Mouse (Mus musculus) retina, embryonic 14.5 days (tissue): ENCODE results near the gene Zfp697.
"Not testable (repeated sequence)": the region's sequence is repeated elsewhere in the genome, so short reads cannot be mapped to it uniquely, and the experiment has no call there.

Experiments
- DNase-seq: peaks from one replicate; pipeline ENCODE4 v3.0.0-alpha.2; 2015; ENCODE audit warnings: low spot score

The Zfp697 gene

GRCm38 (mm10) chr3:98419786-98420070 is 37.5 kb downstream of the Zfp697 start:
- no peak for DNase-seq

- DNase-seq, result no peak
These were observed 40.7 kb downstream of the Zfp697 start for GRCm38 (mm10) chr3:98422926-98423325.

GRCm38 (mm10) chr3:98426749-98427148 is 44.5 kb downstream of the Zfp697 start:
- no peak for DNase-seq

- no peak for DNase-seq
These were observed 45.0 kb downstream of the Zfp697 start for GRCm38 (mm10) chr3:98427260-98427599.

DNA sequence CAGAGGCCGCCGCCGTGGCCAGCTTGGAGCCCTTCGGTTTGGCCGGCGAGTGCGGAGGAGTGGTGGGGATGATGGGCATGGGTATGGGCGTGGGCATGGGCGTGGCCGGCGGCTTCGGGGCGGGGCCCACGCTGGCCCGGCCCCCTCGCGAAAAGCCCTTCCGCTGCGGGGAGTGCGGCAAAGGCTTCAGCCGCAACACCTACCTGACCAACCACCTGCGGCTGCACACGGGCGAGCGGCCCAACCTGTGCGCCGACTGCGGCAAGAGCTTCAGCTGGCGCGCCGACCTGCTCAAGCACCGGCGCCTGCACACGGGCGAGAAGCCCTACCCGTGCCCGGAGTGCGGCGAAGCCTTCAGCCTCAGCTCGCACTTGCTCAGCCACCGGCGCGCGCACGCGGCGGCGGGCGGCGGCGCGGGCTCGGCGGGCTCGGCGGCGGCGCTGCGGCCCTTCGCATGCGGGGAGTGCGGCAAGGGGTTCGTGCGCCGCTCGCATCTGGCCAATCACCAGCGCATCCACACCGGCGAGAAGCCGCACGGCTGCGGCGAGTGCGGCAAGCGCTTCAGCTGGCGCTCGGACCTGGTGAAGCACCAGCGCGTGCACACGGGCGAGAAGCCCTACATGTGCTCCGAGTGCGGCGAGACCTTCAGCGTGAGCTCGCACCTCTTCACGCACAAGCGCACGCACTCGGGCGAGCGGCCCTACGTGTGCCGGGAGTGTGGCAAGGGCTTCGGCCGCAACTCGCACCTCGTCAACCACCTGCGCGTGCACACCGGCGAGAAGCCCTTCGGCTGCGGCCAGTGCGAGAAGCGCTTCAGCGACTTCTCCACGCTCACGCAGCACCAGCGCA is 45.6 kb downstream of the Zfp697 start:
- peak; percentile 83 for DNase-seq

GRCm38 (mm10) chr3:98428449-98428775 is 46.2 kb downstream of the Zfp697 start:
- DNase-seq, result no peak

GRCm38 (mm10) chr3:98428928-98429525 is 46.8 kb downstream of the Zfp697 start:
- DNase-seq, result no peak

DNA sequence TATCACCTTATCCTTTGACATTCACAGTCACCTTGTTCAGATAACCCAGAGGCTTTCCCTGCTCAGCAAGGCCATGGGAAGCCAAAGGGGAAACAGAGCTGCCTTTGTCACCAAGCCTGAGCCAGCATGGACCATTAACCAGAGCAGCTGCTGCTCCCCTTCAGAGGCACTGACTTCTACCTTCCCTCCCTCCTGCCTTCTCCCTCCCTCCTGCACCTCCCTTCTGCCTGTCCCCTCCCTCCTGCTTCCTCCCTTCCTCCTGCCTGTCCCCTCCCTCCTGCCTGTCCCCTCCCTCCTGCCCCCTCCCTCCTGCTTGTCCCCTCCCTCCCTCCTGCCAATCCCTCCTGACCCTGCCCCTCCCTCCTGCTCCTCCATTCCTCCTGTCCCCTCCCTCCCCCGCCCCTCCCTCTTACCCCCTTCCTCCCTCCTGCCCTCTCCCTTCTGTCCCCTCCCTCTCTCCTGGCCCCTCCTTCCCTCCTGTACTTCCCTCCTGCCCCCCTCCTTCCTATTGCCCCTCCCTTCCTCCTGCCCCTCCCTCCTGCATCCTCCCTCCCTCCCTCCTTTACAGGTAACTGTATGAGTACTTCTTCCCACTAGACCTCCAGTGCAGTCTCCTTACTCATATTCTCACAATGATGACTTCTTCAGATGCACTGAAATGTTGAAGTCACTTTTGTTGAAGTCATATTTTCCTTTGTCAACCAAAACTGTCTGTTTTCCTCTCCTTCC is 52.0 kb downstream of the Zfp697 start:
- DNase-seq, result no peak

- DNase-seq, result no peak
These were observed 52.8 kb downstream of the Zfp697 start for GRCm38 (mm10) chr3:98435030-98435429.

- not testable (repeated sequence) for DNase-seq
These were observed 60.0 kb downstream of the Zfp697 start for GRCm38 (mm10) chr3:98442245-98442644.

DNA sequence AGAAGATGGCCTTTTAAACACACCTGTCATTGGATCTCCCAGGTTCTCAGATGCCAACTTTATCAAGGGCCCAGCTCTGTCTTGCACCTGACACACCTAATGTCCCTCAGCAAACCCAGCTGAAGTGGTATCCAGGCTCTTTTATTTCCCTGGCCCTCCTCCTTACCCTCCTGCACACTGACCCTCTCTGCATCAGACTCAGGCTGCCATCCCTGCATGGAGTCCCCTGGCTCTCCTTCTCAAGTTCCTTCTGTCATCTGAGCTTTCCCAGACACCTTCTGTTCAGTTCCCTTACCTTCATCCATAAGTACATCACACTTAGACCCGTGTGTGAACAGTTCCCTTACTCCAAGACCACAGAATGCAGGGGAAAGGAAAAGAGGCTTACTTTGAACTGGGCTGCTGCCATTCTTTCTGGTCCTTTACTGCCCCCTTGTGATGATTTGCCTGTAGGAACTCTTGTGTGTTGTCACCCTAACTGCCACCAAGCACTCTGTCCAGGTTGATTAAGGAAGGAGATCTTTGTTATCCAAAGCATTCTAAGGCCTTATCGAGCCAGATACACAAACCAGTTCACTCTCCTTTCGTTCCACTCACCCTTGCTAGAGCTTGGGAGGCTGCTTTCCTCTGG is 61.0 kb downstream of the Zfp697 start:
- DNase-seq, result not testable (repeated sequence)

GRCm38 (mm10) chr3:98443924-98444323 is 61.7 kb downstream of the Zfp697 start:
- DNase-seq, result not testable (repeated sequence)

- DNase-seq, result not testable (repeated sequence)
These were observed 71.5 kb downstream of the Zfp697 start for GRCm38 (mm10) chr3:98453786-98454185.

DNA sequence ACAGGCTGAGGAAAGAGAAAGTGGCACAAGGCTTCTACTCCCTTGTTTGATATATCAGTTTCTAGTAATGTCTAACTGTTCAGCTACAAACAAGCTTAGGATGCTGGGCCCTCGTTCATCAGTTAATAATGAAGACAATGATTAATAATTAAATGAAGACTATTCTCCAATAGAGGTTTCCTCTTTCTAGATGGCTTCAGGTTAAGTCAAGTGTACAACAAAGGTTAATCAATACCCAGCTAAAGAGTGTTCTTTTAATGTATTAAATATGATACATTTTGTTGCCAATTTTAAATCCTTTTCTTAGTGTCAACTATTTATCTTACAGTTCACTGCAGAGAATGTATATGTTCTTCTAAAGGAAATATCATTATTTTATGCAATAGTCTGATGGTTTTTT is 74.8 kb downstream of the Zfp697 start, which contains the start of gene Gm4450:
TSS of gene Gm4450 (minus strand) at position 101 of the 400 bp plus-strand sequence.
- DNase-seq, result not testable (repeated sequence)

DNA sequence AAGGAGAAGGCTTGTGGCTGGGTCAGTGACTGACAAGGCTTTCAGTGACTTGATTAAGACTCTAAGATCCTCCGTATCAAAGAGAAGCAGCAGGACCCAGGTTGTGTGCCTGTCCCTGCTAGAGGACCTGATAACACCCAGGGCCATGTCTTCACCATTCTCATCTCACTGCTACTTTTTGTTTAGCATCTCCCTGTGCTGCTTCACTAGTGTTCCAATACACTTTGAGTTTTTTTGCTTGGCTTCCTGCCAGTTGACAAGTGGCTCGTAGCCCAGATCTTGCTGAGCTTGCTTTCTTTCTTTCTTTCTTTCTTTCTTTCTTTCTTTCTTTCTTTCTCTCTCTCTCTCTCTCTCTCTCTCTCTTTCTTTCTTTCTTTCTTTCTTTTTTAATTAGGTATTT is 87.1 kb downstream of the Zfp697 start:
- DNase-seq, result not testable (repeated sequence)

- DNase-seq, result not testable (repeated sequence)
These were observed 88.8 kb downstream of the Zfp697 start for GRCm38 (mm10) chr3:98471057-98471456.

DNA sequence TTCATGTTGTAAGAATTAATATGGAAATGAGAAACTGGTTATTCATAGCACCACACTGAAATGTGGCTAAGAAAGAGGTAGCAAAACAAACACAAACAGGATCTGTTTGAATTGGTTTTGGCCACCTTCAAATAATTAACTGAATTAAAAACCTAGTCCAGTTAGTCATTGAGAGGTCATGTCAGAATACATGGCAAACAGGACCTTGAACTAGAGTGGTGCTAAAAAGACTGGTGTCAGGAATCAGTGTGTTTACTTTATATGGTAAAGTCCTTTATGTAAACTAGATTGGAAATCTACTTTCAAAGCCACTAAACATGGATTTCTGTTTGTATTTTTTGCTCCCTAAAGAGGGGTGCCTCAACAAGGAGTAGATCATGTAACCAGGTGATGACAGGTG is 89.2 kb downstream of the Zfp697 start:
- DNase-seq, result not testable (repeated sequence)

DNA sequence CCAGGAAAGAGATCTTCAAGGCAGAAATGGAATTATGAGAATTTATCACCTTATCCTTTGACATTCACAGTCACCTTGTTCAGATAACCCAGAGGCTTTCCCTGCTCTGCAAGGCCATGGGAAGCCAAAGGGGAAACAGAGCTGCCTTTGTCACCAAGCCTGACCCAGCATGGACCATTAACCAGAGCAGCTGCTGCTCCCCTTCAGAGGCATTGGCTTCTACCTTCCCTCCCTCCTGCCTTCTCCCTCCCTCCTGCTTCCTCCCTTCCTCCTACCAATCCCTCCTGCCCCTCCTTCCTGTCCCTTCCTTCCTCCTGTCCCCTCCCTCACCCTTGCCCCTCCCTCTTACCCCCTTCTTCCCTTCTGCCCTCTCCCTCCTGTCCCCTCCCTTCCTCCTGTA is 111.9 kb downstream of the Zfp697 start:
- not testable (repeated sequence) for DNase-seq

DNA sequence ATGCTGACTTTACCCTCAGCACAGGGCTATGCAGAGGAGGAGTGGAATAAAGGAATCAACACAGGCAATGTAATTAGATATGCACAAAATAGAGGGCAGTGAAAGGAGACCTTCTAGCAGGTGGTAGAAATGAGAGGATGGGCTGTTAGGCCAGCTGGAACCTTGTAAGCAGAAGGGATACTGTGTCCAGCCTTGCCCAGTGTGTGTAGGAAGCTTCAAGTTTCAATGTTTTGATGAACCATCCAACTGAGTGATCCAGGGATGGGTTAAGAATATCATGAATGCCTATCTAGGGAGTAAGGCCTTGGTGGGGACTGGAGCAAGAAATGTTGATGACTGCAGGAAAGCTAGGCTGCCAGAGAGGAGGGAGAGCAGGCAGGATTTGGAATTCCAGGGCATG is 112.8 kb downstream of the Zfp697 start:
- not testable (repeated sequence) for DNase-seq

- not testable (repeated sequence) for DNase-seq
These were observed 114.5 kb downstream of the Zfp697 start for GRCm38 (mm10) chr3:98496762-98497161.

- not testable (repeated sequence) for DNase-seq
These were observed 115.1 kb downstream of the Zfp697 start for GRCm38 (mm10) chr3:98497401-98497800.

DNA sequence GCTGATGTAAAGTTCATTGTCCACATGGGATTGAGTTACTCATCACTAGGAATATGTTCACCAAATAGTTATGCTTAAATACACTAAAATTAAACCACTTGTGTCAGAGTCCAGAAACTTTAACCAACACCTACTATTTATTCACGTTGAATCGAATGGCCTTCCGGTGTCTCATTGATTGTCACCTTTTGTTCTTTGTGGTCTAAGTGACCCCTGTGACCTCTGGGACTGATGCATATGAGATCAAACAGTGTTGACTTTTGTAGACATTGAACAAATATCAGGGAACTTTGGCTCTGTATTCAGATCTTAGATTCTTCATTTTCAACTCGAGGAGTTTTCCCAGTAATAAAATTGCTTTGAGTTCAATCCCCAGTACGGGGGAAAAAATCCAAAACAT is 125.0 kb downstream of the Zfp697 start:
- not testable (repeated sequence) for DNase-seq

DNA sequence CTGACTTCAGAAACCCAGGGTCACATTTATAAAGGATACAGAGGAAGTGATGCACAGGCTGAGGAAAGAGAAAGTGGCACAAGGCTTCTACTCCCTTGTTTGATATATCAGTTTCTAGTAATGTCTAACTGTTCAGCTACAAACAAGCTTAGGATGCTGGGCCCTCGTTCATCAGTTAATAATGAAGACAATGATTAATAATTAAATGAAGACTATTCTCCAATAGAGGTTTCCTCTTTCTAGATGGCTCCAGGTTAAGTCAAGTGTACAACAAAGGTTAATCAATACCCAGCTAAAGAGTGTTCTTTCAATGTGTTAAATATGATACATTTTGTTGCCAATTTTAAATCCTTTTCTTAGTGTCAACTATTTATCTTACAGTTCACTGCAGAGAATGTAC is 128.2 kb downstream of the Zfp697 start, which contains the start of gene Hsd3b4:
TSS of gene Hsd3b4 (minus strand) at position 101 of the 400 bp plus-strand sequence.
- not testable (repeated sequence) for DNase-seq
